Mouse (Mus musculus) frontal cortex, postnatal 10 days (tissue): ENCODE measurements around the gene Gm49318.
A peak's percentile ranks its signal among the peaks of the same experiment; 100 is the strongest.

Experiments used
- DNase-seq, 2 experiments: peaks; one replicate each; pipeline ENCODE4 v3.0.0; 2022; ENCODE audit warnings: low spot score in 2 of 2, mixed read lengths in 1 of 2

Gene Gm49318

GRCm38 (mm10) chr9:22030386-22030785 is 40.7 kb downstream of the Gm49318 start:
- no peak for DNase-seq

- DNase-seq = no peak
Observed at GRCm38 (mm10) chr9:22028467-22028866, 42.6 kb downstream of the Gm49318 start.

GRCm38 (mm10) chr9:22024592-22024991 is 46.5 kb downstream of the Gm49318 start:
- DNase-seq = no peak

- no peak for DNase-seq
Observed at GRCm38 (mm10) chr9:22017208-22017825, 53.7 kb downstream of the Gm49318 start.

- DNase-seq = no peak
Observed at GRCm38 (mm10) chr9:22016245-22016644, 54.8 kb downstream of the Gm49318 start.

GRCm38 (mm10) chr9:22012731-22013130 is 58.3 kb downstream of the Gm49318 start:
- no peak for DNase-seq

- DNase-seq = no peak
Observed at GRCm38 (mm10) chr9:22011055-22011454, 60.0 kb downstream of the Gm49318 start.

GRCm38 (mm10) chr9:22004546-22004945 is 66.5 kb downstream of the Gm49318 start:
- DNase-seq = peak in 1 of 2 experiments; percentile 7

GRCm38 (mm10) chr9:22003163-22003554 is 67.9 kb downstream of the Gm49318 start:
- peak in 1 of 2 experiments; percentile 58 for DNase-seq

GRCm38 (mm10) chr9:22002194-22003162 is 68.6 kb downstream of the Gm49318 start, which contains the start of the genes Ccdc151 and Prkcsh:
Ccdc151 (minus strand) TSS chr9:22002634.
Prkcsh (plus strand) TSS chr9:22002806.
- DNase-seq = peak; percentile 99 to 100

GRCm38 (mm10) chr9:22001633-22002032 is 69.4 kb downstream of the Gm49318 start:
- no peak for DNase-seq

- no peak for DNase-seq
Observed at GRCm38 (mm10) chr9:22000296-22000695, 70.8 kb downstream of the Gm49318 start.

GRCm38 (mm10) chr9:21996178-21996867 is 74.7 kb downstream of the Gm49318 start:
- no peak for DNase-seq

- DNase-seq = no peak
Observed at GRCm38 (mm10) chr9:21992227-21992626, 78.8 kb downstream of the Gm49318 start.

- no peak for DNase-seq
Observed at GRCm38 (mm10) chr9:21989230-21990110, 81.6 kb downstream of the Gm49318 start, which contains the start of gene Rgl3. Rgl3 (minus strand) TSS chr9:21989446.

GRCm38 (mm10) chr9:21988421-21989101 is 82.5 kb downstream of the Gm49318 start:
- no peak for DNase-seq

- no peak for DNase-seq
Observed at GRCm38 (mm10) chr9:21987592-21988342, 83.3 kb downstream of the Gm49318 start.
